Mouse (Mus musculus): ENCODE data around the gene Slc6a16.

DNA sequence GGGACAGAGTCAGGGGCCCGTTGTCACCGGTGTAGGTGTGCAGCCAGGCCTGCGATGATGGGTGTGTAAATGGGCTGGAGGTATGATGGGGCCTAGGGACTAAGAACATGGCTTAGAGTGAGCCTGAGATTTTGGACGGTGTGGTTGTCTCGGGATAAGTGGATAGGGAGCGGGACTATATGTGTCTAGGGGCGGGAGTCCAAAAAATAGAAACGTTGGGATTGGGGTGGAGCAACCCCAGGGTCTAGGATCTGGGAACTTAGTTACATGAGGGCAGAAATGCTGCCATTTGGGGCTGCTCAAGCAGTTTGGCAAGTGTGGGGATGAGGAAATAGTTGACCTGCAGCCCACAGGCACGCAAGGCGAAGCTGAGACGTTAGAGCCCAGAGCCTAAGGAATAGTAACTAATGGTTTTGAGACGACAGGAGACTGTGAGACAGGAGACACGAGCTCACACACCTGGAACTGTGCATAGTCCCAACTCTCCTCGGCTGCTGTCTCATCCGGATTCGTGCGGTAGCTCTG lies 5.2 kb upstream of the Slc6a16 start:
- no peak for TF ChIP-seq EP300 (IDR thresholded peaks at IDR 0.05; ENCODE audit: low read depth)
- TF ChIP-seq CTCF (IDR thresholded peaks at IDR 0.05; ENCODE audit: low read depth) = no peak
